Mouse (Mus musculus): ENCODE data around the gene Zfp667.
"Not testable (repeated sequence)": the region's sequence is repeated elsewhere in the genome, so short reads cannot be mapped to it uniquely, and the experiment has no call there.

The Zfp667 gene

DNA sequence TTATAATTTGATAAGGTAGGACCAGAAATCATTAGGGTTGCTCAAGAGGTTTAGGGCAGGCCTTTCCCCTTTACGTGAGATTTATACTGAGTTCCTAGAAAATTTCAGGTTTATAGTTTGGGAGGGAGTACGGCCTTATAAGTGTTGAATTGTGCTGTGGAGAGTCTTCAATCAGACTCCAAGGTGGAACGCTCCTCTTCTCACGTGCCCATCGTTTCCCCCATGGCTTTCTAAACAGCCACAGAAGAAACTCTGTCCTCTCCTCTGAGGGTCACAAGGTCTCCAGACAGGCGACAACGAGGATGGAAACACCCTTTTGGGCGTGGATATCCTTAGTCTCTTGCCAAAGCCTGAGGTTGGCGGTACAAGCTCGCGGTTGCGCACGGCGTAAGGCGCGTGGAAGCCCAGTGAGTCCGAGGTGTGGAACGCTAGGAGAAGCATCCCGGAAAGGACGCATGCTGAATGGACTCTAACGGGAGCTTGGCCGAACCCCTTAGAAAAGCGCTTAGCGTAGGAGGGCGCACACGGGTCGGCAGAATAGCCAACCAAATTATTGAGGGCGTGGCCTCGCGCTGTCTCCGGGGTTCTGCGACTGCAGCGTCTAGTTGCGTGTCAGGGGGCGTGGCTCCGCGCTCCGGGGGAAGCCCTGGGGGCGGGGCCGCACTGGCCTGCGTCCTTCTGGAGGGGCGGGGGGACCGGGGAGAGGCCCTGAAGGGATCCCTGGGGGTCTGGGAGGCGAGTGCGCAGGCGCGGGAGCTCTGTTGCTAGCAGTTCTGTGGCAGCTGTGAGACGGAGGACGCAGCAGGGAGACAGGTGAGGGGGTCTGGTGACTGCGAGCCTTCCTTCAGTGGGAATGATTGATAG is at the start of gene Zfp667:
TSS of gene Zfp667 (plus strand) at position 738 of the 864 bp plus-strand sequence.
- DNase-seq (ENCODE audit: low read depth, low spot score): peak; percentile 94

DNA sequence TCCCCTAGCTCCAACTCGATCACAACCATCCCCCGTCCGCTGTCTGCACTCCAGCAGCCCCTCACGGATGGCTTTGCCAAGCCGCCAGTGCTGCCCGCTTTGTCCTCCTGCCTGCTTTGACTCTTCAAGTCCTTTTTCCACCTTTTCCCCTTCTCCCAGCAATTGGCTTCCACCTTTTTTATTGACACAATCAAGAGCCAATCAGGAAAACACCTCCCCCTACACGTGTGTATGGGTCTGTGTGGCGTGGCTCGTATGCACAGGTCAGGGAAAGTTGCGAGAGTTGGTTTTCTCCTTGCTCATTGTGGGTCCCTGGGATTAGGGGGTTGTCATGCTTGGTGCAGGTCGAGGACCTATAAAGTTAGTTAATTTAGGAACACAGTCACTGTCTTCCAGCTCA is 46.6 kb upstream of the Zfp667 start:
- DNase-seq (ENCODE audit: low read depth, low spot score): no peak

DNA sequence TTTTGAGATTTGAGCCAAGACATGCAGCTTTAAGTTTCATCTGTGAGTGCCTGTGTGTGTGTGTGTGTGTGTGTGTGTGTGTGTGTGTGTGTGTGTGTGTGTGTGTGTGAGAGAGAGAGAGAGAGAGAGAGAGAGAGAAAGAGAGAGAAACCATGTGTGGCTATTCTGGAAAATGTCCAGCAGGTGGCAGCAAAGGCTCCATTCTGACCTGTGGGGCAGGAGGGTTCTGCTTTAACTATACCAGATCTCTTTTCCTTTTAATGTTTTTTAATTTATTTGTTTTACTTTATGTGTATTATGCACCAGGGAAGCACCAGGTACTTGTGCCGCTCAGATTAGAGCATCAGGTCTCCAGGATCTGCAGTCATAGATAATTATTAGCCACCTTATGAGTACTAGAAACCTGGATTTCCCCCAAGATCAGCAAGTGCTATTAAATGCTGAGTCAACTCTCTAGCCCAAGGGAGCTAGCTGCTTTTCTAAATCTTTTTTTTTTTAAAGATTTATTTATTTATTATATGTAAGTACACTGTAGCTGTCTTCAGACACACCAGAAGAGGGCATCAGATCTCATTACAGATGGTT is 45.4 kb upstream of the Zfp667 start:
- not testable (repeated sequence) for DNase-seq (ENCODE audit: low read depth, low spot score)

DNA sequence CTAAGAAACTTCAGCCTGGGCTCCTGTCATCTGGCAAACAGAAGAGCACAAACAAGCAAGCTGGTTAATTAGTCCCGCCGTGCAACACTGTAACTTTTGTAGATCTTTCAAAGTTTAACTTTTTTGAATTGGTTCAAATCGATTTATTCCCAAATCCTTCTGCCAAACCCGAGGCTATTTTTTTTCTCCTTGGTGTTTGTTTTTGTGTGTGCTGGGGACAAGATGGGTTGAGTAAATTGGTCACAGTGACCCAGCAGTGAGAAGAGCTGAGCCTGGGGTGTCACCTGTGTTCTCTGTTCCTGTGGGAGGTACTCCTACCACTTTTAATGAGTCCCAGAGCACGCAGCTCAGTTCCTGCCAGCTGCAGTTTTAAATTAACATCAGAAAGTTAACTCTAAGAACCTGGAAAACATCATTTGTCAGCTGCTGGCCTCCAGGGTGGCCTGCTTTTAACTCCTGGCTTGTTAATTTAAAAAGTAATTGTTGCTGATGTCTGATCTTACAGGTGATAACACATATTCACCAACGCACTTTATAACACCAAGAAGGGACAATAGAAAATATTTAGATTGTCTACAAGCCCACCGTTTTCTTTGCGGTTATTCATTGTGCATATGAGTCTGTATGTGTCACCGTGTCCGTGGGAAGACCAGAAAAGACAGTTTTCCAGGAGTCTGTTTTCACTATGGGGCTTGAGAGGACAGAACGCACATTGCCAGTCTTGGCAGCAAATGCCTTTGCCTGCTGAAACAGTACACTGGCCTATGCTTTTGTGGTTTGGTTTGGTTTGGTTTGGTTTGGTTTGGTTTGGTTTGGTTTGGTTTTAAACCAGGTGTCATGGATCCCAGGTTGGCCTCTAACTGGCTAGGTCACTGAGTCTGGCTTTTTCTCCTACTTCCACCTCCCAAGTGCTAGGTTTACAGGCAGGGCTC is 41.8 kb upstream of the Zfp667 start:
- DNase-seq (ENCODE audit: low read depth, low spot score): no peak

DNA sequence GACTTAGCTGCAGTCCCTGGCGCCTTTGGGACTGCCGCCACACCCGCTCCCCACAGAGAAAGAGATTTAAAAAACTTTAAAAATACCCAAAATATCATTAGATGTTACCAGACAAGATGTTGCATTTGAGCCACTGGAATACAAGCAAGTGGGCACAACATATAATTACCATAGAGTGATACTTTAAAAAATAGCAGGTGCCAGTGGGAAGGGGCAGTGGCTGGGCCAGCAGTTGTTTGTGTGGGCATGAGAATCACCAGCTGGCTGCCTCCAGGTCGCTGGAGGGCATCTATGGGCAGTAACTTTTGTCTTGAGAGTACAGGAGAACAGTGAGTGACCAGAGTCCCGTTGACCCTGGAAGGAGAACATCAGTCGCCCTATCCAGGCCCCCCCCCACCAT is 34.0 kb upstream of the Zfp667 start, which contains the start of gene Epp13:
TSS of gene Epp13 (plus strand) at position 301 of the 400 bp plus-strand sequence.
- DNase-seq (ENCODE audit: low read depth, low spot score): no peak

DNA sequence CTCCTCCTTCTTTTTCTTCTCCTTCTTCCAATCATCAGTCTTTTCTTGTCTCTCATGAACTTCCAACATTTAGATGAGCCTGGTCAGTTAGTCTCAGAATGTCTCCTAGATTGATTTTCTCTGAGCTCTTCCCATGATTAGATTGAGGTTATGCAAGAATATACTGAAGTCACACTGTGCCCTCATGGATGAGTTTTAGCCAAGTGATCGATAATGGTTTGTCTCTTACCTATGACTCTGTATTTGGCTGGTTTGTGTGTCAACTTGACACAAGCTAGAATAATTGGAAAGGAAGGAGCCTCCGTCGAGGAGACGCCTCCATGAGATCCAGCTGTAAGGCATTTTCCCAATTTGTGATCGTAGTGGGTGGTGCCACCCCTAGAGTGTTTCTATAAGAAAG is 31.9 kb upstream of the Zfp667 start:
- no peak for DNase-seq (ENCODE audit: low read depth, low spot score)

DNA sequence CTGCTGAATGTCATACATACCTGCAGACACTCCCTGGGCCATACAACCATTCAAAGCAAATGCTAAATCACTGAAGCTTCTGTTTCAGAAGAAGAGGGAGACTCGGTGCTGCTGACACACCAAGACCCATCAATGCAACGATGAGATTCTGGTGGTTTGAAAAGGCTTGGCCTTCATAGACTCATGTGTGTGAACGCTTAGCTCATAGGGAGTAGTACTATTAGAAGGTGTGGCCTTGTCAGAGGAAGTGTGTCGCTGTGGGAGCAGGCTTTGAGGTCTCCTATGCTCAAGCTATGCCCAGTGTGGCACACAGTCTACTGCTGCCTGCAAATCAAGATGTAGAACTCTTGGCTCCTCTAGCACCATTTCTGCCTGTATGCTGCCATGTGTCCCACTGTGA is 29.0 kb upstream of the Zfp667 start:
- no peak for DNase-seq (ENCODE audit: low read depth, low spot score)

DNA sequence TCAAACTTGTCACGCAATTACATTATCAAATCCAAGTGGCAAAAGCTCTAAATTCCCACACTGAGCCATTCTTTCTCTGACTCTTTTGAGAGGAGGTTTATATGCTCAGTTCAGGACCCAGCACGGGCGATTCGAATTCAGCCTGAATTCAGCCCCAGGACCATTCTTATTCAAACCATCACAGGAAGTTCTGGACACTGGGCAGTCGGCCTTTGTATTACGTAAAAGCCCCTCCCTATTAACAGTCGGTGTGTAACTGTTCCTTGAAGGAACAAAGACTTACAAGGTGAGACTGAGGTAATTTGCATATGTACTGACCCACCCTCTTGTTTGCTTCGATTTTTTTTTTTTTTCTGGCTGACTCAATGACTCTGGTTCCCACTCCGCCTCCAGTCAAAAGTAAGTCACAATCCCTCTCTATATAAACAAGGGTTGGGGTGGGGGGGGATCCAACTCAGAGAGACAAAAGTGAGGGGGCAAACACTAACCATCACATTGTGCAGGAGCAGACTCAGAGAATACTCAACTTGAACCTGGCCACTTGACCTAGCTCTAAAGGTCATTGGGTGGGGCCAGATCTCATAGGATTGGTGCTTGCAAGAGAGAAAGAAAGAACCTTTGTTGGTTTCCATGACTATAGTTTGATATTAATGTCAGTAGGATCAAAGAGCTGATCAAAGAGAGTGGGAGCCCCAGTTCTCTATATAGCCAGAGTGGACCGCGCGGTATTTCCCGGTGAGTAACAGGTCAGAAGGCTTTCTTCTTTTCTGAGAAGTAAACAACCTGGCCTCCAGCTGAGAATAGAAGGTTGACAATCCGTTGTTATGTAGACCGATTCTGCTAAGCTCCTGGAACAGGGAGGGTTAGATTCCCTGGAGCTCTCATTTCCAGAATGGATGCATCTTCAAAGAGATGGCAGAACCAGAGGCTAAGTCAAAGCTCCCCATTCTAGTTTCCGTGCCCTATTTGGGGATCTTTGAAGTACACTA is 27.9 kb upstream of the Zfp667 start:
- DNase-seq (ENCODE audit: low read depth, low spot score): peak; percentile 88

DNA sequence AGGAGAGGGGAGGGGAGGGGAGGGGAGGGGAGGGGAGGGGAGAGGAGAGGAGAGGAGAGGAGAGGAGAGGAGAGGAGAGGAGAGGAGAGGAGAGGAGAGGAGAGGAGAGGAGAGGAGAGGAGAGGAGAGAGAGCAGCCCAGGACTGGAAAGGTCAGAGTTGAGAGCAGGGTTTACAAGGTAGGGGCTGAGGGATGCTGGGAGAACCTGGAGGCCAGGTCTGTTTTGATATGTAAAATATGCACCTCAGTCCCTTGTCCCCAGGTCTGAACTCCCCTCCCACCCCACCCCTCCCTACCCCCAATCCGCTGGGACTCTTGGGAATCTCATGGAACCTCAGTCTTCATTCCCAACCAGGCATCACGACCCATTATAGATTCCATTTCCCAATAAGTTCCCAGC is 26.4 kb upstream of the Zfp667 start:
- not testable (repeated sequence) for DNase-seq (ENCODE audit: low read depth, low spot score)

DNA sequence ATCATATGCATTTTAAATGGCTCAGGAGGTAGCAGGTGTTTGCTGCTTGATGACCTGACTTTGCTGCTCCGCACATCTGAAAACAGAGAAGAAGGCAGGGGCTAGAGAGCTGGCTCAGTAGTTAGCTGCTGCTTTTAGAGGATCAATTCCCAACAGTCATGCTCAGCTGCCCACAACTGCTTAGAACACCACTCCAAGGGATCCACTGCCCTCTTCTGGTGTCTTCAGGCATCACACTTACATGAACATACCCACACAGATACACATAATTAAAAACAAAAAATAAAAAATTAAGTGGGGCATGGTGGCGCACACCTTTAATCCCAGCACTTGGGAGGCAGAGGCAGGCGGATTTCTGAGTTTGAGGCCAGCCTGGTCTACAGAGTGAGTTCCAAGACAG is 24.3 kb upstream of the Zfp667 start:
- DNase-seq (ENCODE audit: low read depth, low spot score): no peak

DNA sequence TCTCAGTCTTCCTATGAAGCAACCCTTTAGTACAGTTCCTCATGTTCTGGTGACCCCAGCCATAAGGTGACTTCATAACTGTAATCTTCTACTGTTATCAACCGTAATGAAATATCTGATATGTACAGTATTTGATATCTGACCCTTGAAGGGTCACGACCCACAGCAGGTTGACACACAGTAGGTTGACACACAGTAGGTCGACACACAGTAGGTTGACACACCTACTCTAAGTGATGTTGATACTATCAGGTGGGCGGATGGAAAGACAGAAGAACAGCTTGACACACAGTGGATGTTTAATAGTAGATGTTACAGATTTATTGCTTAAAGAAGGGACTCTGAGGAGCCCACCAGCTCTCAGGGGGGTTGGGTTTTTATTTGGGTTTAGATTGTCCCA is 23.4 kb upstream of the Zfp667 start:
- DNase-seq (ENCODE audit: low read depth, low spot score): no peak

DNA sequence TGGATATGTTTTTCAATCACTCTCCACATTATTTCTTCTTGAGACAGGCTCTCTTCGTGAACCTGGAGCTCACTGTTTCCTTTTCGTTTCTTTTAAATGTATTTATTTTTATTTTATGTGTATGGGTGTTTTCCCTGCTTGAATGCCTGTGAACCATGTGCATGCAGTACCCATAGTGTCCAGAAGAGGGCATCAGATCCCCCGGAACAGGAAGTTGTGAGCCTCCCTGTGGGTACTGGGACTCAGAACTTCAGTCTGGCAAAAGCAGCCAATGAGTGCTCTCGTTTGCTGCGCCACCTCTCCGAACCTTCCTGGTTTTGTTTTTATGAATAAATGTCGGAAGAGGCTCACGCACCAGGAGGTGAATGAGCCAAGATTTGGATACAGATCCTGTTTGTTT is 20.7 kb upstream of the Zfp667 start:
- DNase-seq (ENCODE audit: low read depth, low spot score): peak; percentile 61

DNA sequence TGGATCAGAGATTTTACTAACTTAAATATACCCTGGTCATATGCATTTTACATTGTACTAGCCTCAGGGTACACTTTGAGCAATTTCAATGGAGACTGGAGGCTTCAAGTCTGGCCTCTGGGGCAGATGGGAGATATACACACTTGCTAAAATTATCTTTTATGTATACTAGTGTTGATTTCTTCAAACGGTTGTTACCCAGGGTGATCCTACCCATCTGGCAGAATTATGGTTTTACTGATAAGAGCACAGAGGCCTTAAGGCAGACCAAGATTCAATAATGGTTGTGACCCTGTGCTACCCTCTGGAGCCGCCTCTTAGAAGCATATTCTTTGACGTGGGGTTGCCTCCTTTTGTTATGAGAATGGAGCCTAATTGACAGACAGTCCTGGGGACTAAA is 8.5 kb upstream of the Zfp667 start:
- no peak for DNase-seq (ENCODE audit: low read depth, low spot score)

DNA sequence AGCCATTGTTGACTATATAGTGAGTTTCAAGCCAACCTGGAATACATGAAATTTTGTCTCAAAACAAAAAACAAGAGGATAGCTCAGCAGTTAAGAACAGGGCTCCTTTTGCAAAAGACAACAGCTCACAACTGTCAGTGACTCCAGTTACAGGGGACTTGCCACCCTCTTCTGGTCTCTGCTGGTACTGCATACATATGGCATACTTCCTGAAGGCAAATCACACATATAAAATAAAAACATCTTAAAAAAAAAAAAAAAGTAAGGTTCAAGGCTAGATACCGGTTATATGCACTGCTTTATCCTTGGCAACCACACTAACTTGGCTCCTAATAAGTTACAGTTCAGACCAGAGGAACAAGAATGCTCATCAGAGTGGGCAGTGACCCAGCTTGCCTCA is 3.6 kb upstream of the Zfp667 start:
- DNase-seq (ENCODE audit: low read depth, low spot score): no peak

DNA sequence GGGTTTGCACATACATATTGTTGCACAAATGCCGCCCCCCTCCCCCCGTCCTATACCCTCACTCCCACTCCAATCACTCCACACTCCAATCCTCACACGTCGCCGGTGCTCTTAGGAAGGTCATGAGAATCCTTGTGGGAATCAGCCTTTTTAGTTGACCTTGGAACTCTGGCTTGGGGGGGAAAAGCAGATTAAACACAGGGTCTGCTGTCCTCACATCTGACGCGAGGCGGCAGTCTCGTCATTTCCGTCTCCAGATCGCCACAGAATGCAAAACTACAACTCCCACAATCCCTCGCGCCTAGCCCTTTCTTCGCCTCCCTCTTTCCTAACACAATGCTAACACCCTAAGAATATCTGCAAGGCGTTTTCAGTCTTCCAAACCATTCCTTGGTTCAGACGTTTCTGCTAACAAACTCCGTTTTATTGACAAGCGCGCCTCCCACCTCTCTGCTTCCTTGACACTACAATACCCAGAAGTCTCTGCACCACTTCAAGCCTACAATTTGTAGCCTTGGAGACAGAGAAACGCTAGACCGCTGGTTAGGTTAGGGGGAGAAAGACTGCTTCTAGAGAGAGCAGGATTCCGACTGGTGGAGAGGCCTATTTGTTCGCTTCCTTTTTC is 2.8 kb upstream of the Zfp667 start:
- peak; percentile 74 for DNase-seq (ENCODE audit: low read depth, low spot score)

DNA sequence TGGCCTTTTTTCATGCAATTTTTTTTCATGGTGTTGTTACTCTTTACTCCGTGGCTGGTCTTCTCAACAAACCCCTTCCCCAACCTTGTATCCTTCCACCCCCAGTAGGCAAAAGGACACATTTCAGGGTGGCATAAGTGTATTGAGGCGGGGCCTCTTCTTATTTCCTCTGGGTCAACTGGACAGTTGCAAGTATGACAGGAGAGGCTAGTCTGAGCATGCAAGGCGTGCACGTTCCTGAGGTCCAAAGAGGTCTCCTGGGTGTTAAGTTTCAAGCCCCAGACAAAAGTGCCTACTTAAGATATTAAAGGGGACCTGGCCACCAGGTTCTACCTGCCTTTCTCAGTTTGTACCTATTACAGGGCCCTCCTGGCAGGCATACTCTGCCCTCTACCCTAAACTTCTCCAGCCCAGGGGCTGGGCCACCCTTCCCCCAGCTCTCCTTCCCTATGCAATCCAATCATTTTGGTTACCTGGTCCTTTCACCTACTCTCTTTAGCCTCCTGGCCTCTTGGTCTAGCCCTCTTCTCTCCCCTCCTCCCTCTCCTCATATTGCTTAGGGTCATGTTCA is 1.9 kb upstream of the Zfp667 start:
- no peak for DNase-seq (ENCODE audit: low read depth, low spot score)

DNA sequence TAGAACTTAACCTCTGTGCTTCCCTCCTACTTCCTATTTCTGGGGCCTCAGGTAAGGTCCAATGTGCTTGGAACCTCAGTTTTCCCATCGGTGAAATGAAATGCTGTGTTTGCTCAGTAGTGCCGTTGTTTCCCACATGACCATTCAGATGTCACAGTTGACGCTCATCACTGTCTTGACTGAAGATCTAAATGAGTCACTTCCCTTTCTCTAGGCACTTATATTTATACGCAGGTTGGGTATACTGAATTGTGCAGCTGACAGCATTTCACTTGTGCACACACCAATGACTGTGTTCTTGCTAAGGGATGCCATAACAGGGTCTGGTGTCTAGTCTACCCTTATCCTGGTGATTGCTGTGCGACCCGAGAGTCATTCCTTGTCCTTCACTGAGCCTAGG is 1.0 kb upstream of the Zfp667 start:
- no peak for DNase-seq (ENCODE audit: low read depth, low spot score)

DNA sequence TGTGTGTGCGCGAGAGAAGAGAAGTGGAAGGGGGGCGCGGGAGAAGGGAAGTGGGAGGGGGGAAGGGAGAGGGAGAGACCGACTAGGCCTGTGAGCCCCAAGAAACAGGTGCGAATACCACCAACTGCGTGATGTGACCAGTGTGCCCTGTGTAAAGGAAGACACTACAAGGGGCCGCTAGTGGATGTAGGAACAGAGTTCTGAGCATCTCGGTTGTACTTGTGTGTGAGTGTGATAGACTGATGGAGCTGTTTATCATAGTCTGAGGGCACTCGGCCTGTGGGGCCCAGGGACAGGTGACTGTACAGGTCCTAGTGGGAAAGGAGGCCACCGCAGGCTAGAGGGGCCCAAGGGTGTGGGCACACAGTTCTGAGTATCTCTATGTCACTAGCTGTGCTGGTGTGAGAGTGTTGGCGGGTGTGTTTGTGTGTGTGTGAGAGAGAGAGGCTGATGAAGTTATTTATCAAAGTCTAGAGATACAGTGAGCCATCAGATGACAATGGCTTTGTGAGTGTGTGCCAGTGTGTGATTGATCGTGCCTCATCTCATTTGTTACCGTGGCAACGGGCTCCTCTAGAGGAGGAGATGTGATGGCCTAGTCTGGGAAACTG is 647 bp downstream of the Zfp667 start:
- no peak for DNase-seq (ENCODE audit: low read depth, low spot score)

DNA sequence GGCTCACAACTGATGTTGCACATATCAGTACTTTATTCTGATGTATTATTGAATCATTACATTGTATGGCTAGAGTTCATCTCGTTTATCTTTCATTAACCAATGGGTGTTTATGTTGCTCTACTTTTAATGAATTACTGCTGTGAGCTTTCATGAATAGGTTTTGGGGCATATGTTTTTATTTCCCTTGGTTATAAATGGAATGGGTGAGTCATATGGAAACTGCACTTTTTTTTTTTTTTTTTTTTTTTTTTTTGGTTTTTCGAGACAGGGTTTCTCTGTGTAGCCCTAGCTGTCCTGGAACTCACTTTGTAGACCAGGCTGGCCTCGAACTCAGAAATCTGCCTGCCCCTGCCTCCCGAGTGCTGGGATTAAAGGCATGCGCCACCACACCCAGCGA is 4.7 kb downstream of the Zfp667 start:
- DNase-seq (ENCODE audit: low read depth, low spot score): not testable (repeated sequence)

DNA sequence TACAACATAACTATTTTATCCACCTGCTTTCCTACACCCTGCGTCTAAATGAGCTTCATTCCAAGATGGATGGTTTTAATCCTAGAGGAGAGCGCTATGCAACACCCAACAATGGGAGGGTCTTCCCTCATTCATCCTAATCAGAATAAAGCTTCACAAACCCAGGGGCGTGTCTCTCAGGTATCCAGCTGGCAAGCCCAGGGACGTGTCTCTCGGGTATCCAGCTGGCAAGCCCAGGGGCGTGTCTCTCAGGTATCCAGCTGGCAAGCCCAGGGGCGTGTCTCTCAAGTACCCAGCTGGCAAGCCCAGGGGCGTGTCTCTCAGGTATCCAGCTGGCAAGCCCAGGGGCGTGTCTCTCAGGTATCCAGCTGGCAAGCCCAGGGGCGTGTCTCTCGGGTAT is 14.4 kb downstream of the Zfp667 start:
- not testable (repeated sequence) for DNase-seq (ENCODE audit: low read depth, low spot score)
